Mouse (Mus musculus): ENCODE data around the gene Cux1. TPM values are rescaled to one million over a fixed set of nuclear protein-coding genes. Genes with fewer than 3 reads are reported as not detected.
A peak's percentile ranks its signal among the peaks of the same experiment; 100 is the strongest.

The Cux1 gene
- polyA plus RNA-seq, 1 experiment from 2014 or later, result 106 TPM

DNA sequence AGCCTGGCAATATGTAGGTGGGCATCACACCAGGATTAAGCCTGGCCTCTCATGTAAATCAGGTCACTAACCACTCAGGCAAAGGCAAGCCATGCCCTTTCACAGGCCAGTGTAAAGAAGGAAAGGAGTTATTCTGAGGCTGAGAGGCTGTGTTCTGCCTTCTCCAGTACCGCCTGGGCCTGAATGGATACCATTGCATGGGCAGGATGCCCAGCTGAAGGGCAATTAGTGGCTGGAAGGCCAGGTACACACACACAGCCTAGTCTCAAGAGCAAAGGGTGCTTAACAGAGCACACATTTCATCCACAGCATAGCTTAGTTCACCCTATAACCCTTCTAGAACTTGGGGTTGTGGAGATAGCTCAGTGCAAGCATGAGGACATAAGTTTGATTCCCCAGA is 36.4 kb downstream of the Cux1 start:
- WGBS, result 87% methylated on average over 1 of the region's 1 CpGs
- ATAC-seq (ENCODE audit: low FRiP score), result no peak
- Histone ChIP-seq H3K36me3 (no peaks in the 10 kb centered on the region), H3K9ac (no peak overlapping the region), H3K4me1 (replicated peaks) (peaks cover 20% of the 10 kb centered on the region; the same call in 1 of the 2 replicates), H3K27me3 (no peaks in the 10 kb centered on the region), H3K4me3 (no peak overlapping the region), H3K27ac (no peak overlapping the region), H3K4me2 (no peak overlapping the region), H3K9me3 (no peaks in the 10 kb centered on the region)

DNA sequence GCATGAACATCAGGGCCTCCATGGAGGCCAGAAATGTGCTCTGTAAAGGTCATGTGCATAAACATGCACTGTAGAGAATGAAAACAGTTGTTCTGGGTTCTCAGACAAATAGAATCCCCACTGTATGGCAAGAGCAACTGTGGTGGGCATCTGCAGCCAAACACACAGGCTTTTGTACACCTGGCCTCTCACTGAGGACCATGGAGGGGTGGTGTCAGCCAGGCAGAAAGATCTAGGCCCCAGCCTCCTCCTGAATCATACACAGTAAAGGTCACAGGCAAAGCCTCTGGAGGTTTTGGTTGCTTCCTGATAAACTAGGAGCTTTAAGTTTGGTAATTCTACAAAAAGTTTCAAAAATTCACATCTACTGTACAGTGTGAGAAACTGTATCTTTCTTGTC is 38.1 kb downstream of the Cux1 start:
- H3K4me3 ChIP-seq, result no peak overlapping the region
- H3K27ac ChIP-seq, result no peak overlapping the region
- H3K36me3 ChIP-seq, result no peaks in the 10 kb centered on the region
- ATAC-seq (ENCODE audit: low FRiP score), result no peak
- no peaks in the 10 kb centered on the region for H3K27me3 ChIP-seq
- H3K4me2 ChIP-seq, result no peak overlapping the region
- peaks cover 16% of the 10 kb centered on the region; the same call in 1 of the 2 replicates for H3K4me1 ChIP-seq (replicated peaks)
- H3K9me3 ChIP-seq, result no peaks in the 10 kb centered on the region
- H3K9ac ChIP-seq, result no peak overlapping the region

DNA sequence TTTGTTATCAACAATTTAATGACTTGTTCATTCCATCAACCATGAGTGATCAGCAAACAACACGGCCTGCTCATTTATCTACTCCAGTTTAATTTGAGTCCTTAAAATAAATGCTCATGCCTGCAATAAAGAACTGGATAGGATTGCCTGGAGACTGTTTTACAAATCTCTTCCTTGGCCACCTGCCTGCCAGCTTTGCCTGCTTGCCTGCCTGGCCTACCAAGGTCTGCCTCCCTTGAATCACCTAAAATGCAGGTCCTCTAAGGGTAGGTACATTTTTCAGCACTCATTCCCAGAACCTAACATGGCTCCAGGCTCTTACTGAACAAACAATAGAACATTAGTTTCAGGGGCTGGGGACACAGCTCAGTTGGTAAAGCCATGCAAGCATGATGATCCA is 39.4 kb downstream of the Cux1 start:
- Histone ChIP-seq H3K4me1 (replicated peaks) (peaks cover 26% of the 10 kb centered on the region), H3K4me3 (no peak overlapping the region), H3K4me2 (no peak overlapping the region), H3K36me3 (no peaks in the 10 kb centered on the region), H3K27ac (no peak overlapping the region), H3K27me3 (no peaks in the 10 kb centered on the region), H3K9me3 (no peaks in the 10 kb centered on the region), H3K9ac (no peak overlapping the region)
- no peak for ATAC-seq (ENCODE audit: low FRiP score)
- WGBS, result 77% methylated on average over 1 of the region's 1 CpGs

DNA sequence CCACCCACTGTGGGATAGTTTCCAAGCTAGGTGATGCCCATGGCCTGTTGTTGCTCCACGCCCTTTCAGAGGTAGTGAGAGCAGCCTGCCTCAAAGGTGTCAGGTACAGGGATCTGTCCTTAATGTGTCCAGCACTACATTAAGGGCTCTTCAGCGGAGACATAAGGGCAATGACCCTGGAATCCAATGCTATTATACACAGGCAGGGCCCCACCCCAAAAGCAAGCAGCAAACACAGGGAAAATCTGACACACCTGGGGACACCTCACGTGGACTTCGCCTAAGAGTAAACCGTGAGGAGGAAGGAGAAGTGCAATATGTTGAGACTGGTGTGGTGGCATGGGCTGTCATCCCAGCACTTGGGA is 40.8 kb downstream of the Cux1 start:
- H3K27ac ChIP-seq, result no peak overlapping the region
- H3K27me3 ChIP-seq, result no peaks in the 10 kb centered on the region
- peaks cover 28% of the 10 kb centered on the region for H3K4me1 ChIP-seq (replicated peaks)
- no peaks in the 10 kb centered on the region for H3K36me3 ChIP-seq
- ATAC-seq (ENCODE audit: low FRiP score), result no peak
- H3K9ac ChIP-seq, result no peak overlapping the region
- no peaks in the 10 kb centered on the region for H3K9me3 ChIP-seq
- no peak overlapping the region for H3K4me2 ChIP-seq
- WGBS, result 95% methylated on average over 5 of the region's 5 CpGs
- no peak overlapping the region for H3K4me3 ChIP-seq

DNA sequence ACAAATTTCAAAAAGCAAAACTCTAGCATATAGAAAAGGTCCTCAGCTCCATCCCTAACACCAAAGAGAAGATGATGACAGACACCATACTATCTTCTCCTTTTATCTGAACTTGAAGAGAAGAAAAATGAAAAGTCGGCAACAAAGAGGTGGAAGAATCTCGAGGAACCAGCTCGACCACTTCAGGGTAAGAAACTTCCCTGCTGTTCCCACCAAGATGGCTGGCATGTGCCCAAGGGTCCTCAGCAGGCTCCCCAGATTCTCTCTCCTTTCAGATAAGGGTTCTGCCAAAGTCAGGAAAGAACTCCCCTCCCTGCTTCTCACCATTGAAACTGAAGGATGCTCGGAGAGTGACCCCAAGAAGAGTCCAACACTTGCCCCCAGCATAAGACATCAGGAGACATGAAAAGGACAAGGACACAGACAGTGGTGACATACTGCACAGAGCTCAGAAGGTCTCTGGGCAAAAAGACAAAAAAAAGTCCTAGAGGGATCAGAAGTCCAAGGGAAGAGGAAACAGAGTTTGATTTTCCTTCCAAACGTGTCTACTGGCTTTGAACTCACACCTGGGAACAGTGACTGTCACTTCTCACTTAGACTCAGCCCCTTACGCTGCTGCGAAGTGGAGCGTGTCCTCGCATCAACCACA is 41.3 kb downstream of the Cux1 start:
- Histone ChIP-seq H3K27me3 (no peaks in the 10 kb centered on the region), H3K9ac (no peak overlapping the region), H3K4me1 (replicated peaks) (peaks cover 28% of the 10 kb centered on the region), H3K36me3 (no peaks in the 10 kb centered on the region), H3K9me3 (no peaks in the 10 kb centered on the region), H3K27ac (no peak overlapping the region), H3K4me2 (no peak overlapping the region), H3K4me3 (no peak overlapping the region)
- WGBS, result 87% methylated on average over 9 of the region's 9 CpGs
- no peak for ATAC-seq (ENCODE audit: low FRiP score)

DNA sequence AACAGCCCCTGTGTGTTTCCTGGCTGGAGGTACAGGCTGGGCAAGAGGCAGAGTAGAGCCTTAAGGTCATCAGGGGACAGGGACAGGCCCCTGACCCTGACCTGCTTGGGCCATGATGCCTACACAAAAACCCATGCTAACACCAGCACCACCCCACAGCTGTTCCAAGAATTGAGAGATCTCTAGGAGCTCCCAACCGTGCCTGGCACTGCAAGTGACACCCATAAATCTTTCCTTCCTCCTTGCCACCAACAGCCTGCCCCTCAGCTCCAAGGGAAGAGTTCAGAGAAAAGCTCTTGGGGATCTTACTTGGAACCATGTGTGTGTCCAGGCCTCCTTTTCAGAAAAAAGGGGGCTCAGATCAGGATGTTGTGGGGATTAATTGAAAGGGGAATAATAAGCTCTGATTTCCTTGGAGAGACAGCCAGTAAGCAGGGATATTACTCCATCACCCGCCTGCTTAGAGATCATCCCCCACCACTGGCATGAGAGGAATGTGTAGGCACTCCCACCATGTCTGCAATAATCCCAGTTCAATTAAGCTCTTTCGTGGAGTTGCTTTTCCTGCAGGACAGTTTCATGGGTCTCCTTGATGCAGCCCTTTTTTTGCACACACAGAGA is 44.3 kb downstream of the Cux1 start:
- WGBS, result 33% methylated on average over 3 of the region's 3 CpGs
- H3K36me3 ChIP-seq, result no peaks in the 10 kb centered on the region
- H3K4me3 ChIP-seq, result no peak overlapping the region
- no peak overlapping the region for H3K4me2 ChIP-seq
- ATAC-seq (ENCODE audit: low FRiP score), result no peak
- no peaks in the 10 kb centered on the region for H3K9me3 ChIP-seq
- no peak overlapping the region for H3K9ac ChIP-seq
- no peaks in the 10 kb centered on the region for H3K27me3 ChIP-seq
- H3K4me1 ChIP-seq (replicated peaks), result peaks cover 17% of the 10 kb centered on the region
- H3K27ac ChIP-seq, result peak overlapping the region; percentile 30; the same call in 1 of the 2 replicates

DNA sequence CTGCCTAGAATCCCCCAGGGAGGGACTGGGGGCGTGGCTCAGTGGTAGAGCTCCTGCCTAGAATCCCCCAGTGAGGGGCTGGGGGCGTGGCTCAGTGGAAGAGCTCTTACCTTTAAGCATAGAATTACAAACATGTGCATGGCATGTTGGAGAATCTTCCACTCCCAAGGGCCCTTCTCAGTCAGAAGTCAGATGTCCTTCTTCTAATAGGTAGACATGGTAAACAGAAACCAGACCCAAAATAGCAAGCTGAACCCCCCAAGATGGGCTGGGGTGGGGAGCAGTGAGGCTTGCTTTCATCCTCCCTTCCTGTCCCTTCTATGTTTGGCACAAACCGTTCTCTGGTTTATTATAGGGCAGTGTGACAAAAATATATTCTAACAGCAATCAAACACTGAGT is 45.6 kb downstream of the Cux1 start:
- Histone ChIP-seq H3K27ac (no peak overlapping the region), H3K4me1 (replicated peaks) (peaks cover 12% of the 10 kb centered on the region), H3K4me3 (no peak overlapping the region), H3K4me2 (no peak overlapping the region), H3K27me3 (no peaks in the 10 kb centered on the region), H3K9ac (no peak overlapping the region), H3K36me3 (no peaks in the 10 kb centered on the region), H3K9me3 (no peaks in the 10 kb centered on the region)
- ATAC-seq (ENCODE audit: low FRiP score), result no peak
- 93% methylated on average over 3 of the region's 3 CpGs for WGBS

DNA sequence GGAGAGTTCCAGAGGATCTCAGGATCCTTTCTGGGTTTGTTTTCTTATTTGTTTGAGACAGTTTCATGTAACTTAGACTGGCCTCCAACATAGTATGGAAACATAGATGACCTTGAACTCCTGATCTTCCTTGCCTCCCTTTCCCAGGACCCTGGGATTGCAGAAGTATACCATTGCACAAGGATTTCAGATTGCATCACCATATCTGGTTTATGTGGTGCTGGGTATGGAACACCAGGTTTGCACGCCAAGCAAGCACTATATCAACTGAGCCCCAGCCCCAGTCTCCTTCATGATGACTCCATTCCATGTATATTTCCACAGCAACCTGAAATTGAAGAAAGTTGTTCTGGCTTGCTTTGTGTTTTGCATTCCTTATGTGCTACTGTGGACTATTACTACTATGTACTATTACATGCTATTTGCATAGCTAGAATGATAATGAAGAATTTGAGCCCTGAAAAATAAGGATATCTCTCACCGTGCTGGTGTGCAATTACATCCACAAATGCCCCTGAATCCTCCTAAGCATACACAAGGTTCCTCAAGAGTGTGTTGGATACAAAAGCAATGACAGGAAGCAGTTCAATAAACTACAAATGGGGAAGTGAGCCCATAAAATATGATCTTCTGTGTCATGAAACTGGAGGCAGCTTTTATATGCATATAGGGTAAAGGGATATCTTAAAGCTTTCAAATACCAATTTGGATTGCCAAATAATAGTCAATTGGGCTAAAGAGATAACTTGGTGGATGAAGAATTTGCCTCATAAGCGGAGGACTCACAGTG is 48.4 kb downstream of the Cux1 start:
- Histone ChIP-seq H3K9me3 (no peaks in the 10 kb centered on the region), H3K27me3 (no peaks in the 10 kb centered on the region), H3K36me3 (no peaks in the 10 kb centered on the region), H3K4me1 (replicated peaks) (peaks cover 25% of the 10 kb centered on the region), H3K27ac (no peak overlapping the region), H3K4me2 (no peak overlapping the region), H3K4me3 (no peak overlapping the region), H3K9ac (no peak overlapping the region)
- 97% methylated on average over 3 of the region's 3 CpGs for WGBS
- ATAC-seq (ENCODE audit: low FRiP score), result no peak

DNA sequence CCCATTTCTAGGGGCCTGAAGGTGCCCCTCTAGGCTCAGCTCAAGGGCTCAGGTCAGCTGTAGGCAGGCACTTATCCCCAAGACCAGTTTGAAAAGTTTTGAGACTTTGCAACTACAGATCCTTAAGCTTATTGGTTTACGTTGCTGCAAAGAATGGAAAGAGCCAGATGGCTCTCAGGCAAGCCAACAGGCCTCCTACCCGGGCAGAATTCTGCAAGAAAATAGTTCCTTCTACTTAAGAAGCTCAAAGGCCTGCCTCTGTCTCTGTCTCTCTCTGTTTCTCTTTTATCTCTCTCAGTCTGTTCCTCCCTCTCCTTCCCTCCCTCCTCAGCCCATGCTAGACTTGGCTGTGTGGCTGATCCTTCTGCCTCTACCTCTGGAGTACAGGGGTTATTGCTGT is 49.8 kb downstream of the Cux1 start:
- no peak overlapping the region for H3K4me2 ChIP-seq
- ATAC-seq (ENCODE audit: low FRiP score), result no peak
- 69% methylated on average over 2 of the region's 2 CpGs for WGBS
- H3K27ac ChIP-seq, result no peak overlapping the region
- no peaks in the 10 kb centered on the region for H3K9me3 ChIP-seq
- H3K36me3 ChIP-seq, result no peaks in the 10 kb centered on the region
- no peak overlapping the region for H3K4me3 ChIP-seq
- peaks cover 17% of the 10 kb centered on the region for H3K4me1 ChIP-seq (replicated peaks)
- no peak overlapping the region for H3K9ac ChIP-seq
- no peaks in the 10 kb centered on the region for H3K27me3 ChIP-seq

DNA sequence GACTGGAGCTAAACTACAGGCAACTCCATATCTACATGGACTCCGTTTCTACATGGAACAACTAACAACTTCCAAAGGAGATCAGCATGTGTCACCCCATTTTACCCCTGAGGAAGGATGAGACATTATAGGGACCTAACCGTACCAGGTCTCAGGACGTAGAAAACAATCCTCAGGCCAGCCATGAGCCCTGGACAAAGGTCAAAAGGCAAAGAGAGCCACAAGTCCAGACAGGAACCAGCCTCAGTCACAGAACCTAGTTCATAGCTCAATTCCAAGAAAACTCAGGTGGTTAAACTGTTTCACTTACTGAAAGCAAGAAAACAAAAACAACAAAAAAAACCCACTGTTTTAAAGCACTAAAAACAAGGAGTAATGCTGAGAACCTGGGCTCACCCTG is 50.7 kb downstream of the Cux1 start:
- no peak for ATAC-seq (ENCODE audit: low FRiP score)
- H3K4me3 ChIP-seq, result no peak overlapping the region
- no peak overlapping the region for H3K4me2 ChIP-seq
- no peaks in the 10 kb centered on the region for H3K36me3 ChIP-seq
- no peaks in the 10 kb centered on the region for H3K27me3 ChIP-seq
- no peaks in the 10 kb centered on the region for H3K9me3 ChIP-seq
- 95% methylated on average over 3 of the region's 3 CpGs for WGBS
- no peak overlapping the region for H3K9ac ChIP-seq
- H3K27ac ChIP-seq, result no peak overlapping the region
- H3K4me1 ChIP-seq (replicated peaks), result peaks cover 21% of the 10 kb centered on the region

DNA sequence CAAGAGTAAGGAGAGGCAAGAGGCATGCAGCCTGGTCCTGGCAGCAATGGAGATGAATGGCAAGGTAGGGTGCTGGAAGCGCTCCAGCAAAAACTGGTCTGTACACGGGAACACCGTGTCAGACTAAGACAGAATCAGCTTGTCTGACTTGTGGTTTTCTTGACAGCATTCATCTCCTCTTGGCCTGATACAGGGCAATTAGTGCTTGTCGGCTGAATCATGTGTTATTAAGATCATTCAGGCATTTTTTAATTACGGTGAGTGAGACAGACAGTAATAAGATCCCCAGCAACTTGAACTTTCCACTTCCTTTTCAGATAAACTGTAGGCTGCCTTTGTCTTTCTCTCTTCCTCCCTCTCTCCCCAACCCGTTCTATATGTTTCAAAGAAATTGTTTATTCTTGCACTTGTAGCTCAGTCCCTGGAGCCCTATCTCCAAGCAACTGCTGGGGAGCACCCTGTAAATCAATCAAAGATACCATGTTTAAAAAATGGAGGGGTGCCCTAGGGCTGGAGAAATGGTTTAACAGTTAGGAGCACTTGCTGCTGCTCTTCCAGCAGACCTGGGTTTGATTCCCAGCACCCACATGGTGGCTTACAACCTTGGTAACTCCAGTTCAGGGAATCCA is 53.1 kb downstream of the Cux1 start:
- H3K4me2 ChIP-seq, result no peak overlapping the region
- no peak overlapping the region for H3K9ac ChIP-seq
- no peak for ATAC-seq (ENCODE audit: low FRiP score)
- H3K27me3 ChIP-seq, result no peaks in the 10 kb centered on the region
- no peaks in the 10 kb centered on the region for H3K36me3 ChIP-seq
- WGBS, result 67% methylated on average over 6 of the region's 6 CpGs
- H3K9me3 ChIP-seq, result no peaks in the 10 kb centered on the region
- H3K4me1 ChIP-seq (replicated peaks), result peaks cover 30% of the 10 kb centered on the region
- H3K27ac ChIP-seq, result no peak overlapping the region
- no peak overlapping the region for H3K4me3 ChIP-seq

DNA sequence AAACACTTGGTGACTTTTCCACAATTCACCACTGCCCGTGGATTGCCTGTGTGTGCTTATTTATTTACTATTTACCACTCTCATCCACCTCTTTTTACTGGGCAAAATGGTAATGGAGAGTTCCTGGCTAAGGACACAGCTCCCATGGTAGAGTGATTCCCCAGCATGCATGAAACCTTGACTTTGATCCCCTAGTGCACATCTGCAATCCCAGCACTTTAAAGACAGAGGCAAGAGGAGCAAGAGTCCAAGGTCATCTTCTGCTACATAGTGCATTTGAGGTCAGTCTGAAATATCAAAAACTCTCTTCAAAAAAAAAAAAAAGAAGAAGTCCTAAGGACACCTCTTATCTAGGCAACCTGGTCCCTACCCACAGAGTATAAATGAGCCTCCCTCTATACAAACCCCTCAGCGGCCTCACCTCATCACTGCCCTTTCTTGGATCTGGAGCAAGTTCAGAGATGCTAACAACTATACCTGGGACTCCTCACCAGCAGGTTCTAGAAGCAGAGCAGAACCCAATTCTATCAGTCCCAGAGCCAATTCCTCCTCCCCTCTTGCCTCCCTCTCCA is 55.1 kb downstream of the Cux1 start:
- H3K9me3 ChIP-seq, result no peaks in the 10 kb centered on the region
- H3K27me3 ChIP-seq, result no peaks in the 10 kb centered on the region
- ATAC-seq (ENCODE audit: low FRiP score), result no peak
- no peak overlapping the region for H3K27ac ChIP-seq
- no peaks in the 10 kb centered on the region for H3K36me3 ChIP-seq
- 93% methylated on average over 2 of the region's 2 CpGs for WGBS
- H3K4me3 ChIP-seq, result no peak overlapping the region
- H3K4me1 ChIP-seq (replicated peaks), result peaks cover 30% of the 10 kb centered on the region
- no peak overlapping the region for H3K9ac ChIP-seq
- H3K4me2 ChIP-seq, result no peak overlapping the region

Data from hindbrain, embryonic 13.5 days (tissue).